13 mouse cellular contexts compared by ENCODE assay signal in the genomic region with DNA sequence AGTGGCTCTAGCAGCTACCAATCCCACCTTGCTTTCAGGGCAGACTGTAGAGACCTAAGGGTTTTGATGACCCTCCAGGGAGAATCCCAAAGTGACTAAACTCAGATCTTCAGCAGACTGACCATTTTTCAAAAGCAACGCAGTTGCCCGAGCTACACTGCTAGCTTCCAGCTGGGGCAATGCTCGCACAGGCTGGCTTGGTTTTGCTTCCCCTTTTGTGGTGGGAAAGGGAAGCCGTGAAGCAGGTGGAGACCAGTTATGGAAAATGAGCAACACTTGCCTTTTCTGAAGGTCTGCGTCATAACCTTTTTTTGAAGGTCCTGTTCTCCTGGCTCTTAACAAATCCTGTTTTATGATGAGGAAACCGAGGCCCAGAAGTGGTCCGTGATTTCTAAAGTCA.
A peak's percentile ranks its signal among the peaks of the same experiment; 100 is the strongest.
DNase-seq lines count a peak whose midpoint lies in the region; ATAC-seq and TF ChIP-seq lines count a peak whose summit lies in the region.
"Had no signal": no experiment of that assay in that cellular context is flagged by ENCODE, and none has a peak within 500 bp of the region (broad histone marks: within the 10 kb centered on the region; RNA-seq: fewer than 3 reads in every experiment).

No protein-coding gene starts in this region.

- peak; percentile 93 for ATAC-seq in common myeloid progenitor, adult 5-6 weeks (replicated peaks; ENCODE audit: low read depth, poor library complexity, severe bottlenecking)
- no peak for ATAC-seq in hindbrain, postnatal 0 days
- ATAC-seq in hindbrain, embryonic 16.5 days: no peak
- ATAC-seq: intestine, embryonic 15.5 days had no signal

- 84% methylated on average over 7 of the region's 7 CpGs for WGBS in hindbrain, postnatal 0 days
- 83% methylated on average over 7 of the region's 7 CpGs for WGBS in hindbrain, embryonic 16.5 days

- no peak for TF ChIP-seq CTCF in layer of hippocampus, adult 2 months (conservative IDR thresholded peaks at IDR 0.05)
- TF ChIP-seq CTCF in MEL (IDR thresholded peaks at IDR 0.05 in 2 of 3, conservative IDR thresholded peaks at IDR 0.05 in 1 of 3; ENCODE audit: control insufficient read depth in 1 of 3, insufficient read depth in 1 of 3, low read depth in 2 of 3, low read length in 3 of 3, poor library complexity in 1 of 3, severe bottlenecking in 1 of 3): no peak
- no peak for TF ChIP-seq CTCF in hindbrain, postnatal 0 days (IDR thresholded peaks at IDR 0.05; ENCODE audit: low read depth)

- H3K4me3 ChIP-seq in layer of hippocampus, adult 2 months: no peak overlapping the region
- H3K4me3 ChIP-seq in MEL (ENCODE audit: control insufficient read depth in 1 of 2, insufficient read depth in 1 of 2, low read depth in 2 of 2, low read length in 2 of 2): no peak overlapping the region
- no peak overlapping the region for H3K4me3 ChIP-seq in hindbrain, postnatal 0 days (ENCODE audit: low read length)
- no peak overlapping the region for H3K4me3 ChIP-seq in hindbrain, embryonic 16.5 days (ENCODE audit: low read length)
- H3K4me3 ChIP-seq: heart, embryonic 15.5 days; intestine, embryonic 15.5 days; limb, embryonic 15.5 days had no signal

- H3K4me2 ChIP-seq in hindbrain, postnatal 0 days (ENCODE audit: low read depth, low read length): no peak overlapping the region
- no peak overlapping the region for H3K4me2 ChIP-seq in hindbrain, embryonic 16.5 days (ENCODE audit: low read length)
- H3K4me2 ChIP-seq: heart, embryonic 15.5 days; intestine, embryonic 15.5 days; limb, embryonic 15.5 days had no signal

- H3K9me3 ChIP-seq in MEL (replicated peaks; ENCODE audit: insufficient read depth, low read length): no peaks in the 10 kb centered on the region
- no peaks in the 10 kb centered on the region for H3K9me3 ChIP-seq in hindbrain, postnatal 0 days (ENCODE audit: low read length)
- no peaks in the 10 kb centered on the region for H3K9me3 ChIP-seq in hindbrain, embryonic 16.5 days (ENCODE audit: control insufficient read depth, low read length)
- H3K9me3 ChIP-seq: heart, embryonic 15.5 days; intestine, embryonic 15.5 days; limb, embryonic 15.5 days had no signal

- no peaks in the 10 kb centered on the region for H3K27me3 ChIP-seq in MEL (ENCODE audit: control insufficient read depth in 1 of 2, insufficient read depth in 2 of 2, low read length in 2 of 2)
- H3K27me3 ChIP-seq in hindbrain, postnatal 0 days (ENCODE audit: insufficient read depth, low read length): no peaks in the 10 kb centered on the region
- no peaks in the 10 kb centered on the region for H3K27me3 ChIP-seq in hindbrain, embryonic 16.5 days (replicated peaks; ENCODE audit: control insufficient read depth, insufficient read depth, low read length)
- H3K27me3 ChIP-seq: intestine, embryonic 15.5 days; limb, embryonic 15.5 days had no signal

- peaks cover 0 to 8% of the 10 kb centered on the region in 2 experiments; a peak in 2 of 4 replicates for H3K36me3 ChIP-seq in MEL (ENCODE audit: control insufficient read depth in 1 of 2, insufficient read depth in 2 of 2, low read length in 2 of 2)
- no peaks in the 10 kb centered on the region for H3K36me3 ChIP-seq in hindbrain, postnatal 0 days (ENCODE audit: insufficient read depth, low read length)
- no peaks in the 10 kb centered on the region for H3K36me3 ChIP-seq in hindbrain, embryonic 16.5 days (ENCODE audit: control insufficient read depth, insufficient read depth, low read length)
- H3K36me3 ChIP-seq: heart, embryonic 15.5 days; intestine, embryonic 15.5 days; limb, embryonic 15.5 days had no signal

- H3K9ac ChIP-seq in MEL (ENCODE audit: control insufficient read depth, low read depth, low read length, poor library complexity, severe bottlenecking): no peak overlapping the region
- H3K9ac ChIP-seq in hindbrain, postnatal 0 days (replicated peaks; ENCODE audit: low read length): no peak overlapping the region
- no peak overlapping the region for H3K9ac ChIP-seq in hindbrain, embryonic 16.5 days (ENCODE audit: low read depth, low read length)
- H3K9ac ChIP-seq: heart, embryonic 15.5 days; intestine, embryonic 15.5 days; limb, embryonic 15.5 days had no signal

- H3K27ac ChIP-seq in layer of hippocampus, adult 2 months: no peak overlapping the region
- no peak overlapping the region for H3K27ac ChIP-seq in MEL (ENCODE audit: control insufficient read depth, low read depth, low read length)
- no peak overlapping the region for H3K27ac ChIP-seq in hindbrain, postnatal 0 days
- H3K27ac ChIP-seq in hindbrain, embryonic 16.5 days (ENCODE audit: low read depth, low read length): no peak overlapping the region
- H3K27ac ChIP-seq: heart, embryonic 15.5 days; intestine, embryonic 15.5 days; limb, embryonic 15.5 days had no signal

- no peak for TF ChIP-seq POLR2A in MEL (IDR thresholded peaks at IDR 0.05; ENCODE audit: control insufficient read depth in 1 of 2, insufficient read depth in 1 of 2, low read depth in 1 of 2, low read length in 2 of 2, poor library complexity in 1 of 2)

- no peak for TF ChIP-seq RAD21 in MEL (IDR thresholded peaks at IDR 0.05; ENCODE audit: low read depth, low read length)

- peak; percentile 20 for DNase-seq in layer of hippocampus, adult 11-12 months (ENCODE audit: low spot score)
- DNase-seq in layer of hippocampus, adult 2 months (ENCODE audit: low spot score in 2 of 2): no peak
- DNase-seq in MEL (ENCODE audit: low read depth, low spot score): peak; percentile 52
- peak; percentile 70 to 72 for DNase-seq in monocyte, adult 2 months (ENCODE audit: low read depth in 1 of 2, low spot score in 2 of 2)
- no peak for DNase-seq in hindbrain, postnatal 0 days (ENCODE audit: low spot score)
- DNase-seq in layer of hippocampus, postnatal 14 days (ENCODE audit: low spot score in 2 of 2): no peak
- DNase-seq: cerebellum, adult 11 months; embryo, embryonic 11 days had no signal

- H3K79me2 ChIP-seq in MEL (ENCODE audit: control insufficient read depth, insufficient read depth, low read length, poor library complexity): no peaks in the 10 kb centered on the region

- no peak for TF ChIP-seq EP300 in MEL (IDR thresholded peaks at IDR 0.05; ENCODE audit: low read depth in 1 of 2, low read length in 2 of 2)

- H3K4me1 ChIP-seq in MEL (ENCODE audit: control insufficient read depth in 1 of 2, insufficient read depth in 2 of 2, low read length in 2 of 2): peaks cover 0 to 10% of the 10 kb centered on the region in 2 experiments; a peak in 2 of 4 replicates
- no peaks in the 10 kb centered on the region for H3K4me1 ChIP-seq in hindbrain, postnatal 0 days (ENCODE audit: insufficient read depth, low read length)
- H3K4me1 ChIP-seq in hindbrain, embryonic 16.5 days (ENCODE audit: control insufficient read depth, insufficient read depth, low read depth, low read length): no peaks in the 10 kb centered on the region
- H3K4me1 ChIP-seq: heart, embryonic 15.5 days; intestine, embryonic 15.5 days had no signal

TF ChIP-seq in MEL, 35 proteins besides CTCF, POLR2A, EP300 and RAD21:
- TF ChIP-seq SMC3 (IDR thresholded peaks at IDR 0.05; ENCODE audit: low read depth, low read length) (peak; percentile 20; the same call in 1 of the 2 replicates), USF1 (IDR thresholded peaks at IDR 0.05; ENCODE audit: low read depth, low read length) (no peak)

Comparison
In these comparisons a context has a peak if more than half of its experiments do, and no peak if none do; other contexts are left out.
1. DNase-seq: peak in layer of hippocampus, adult 11-12 months (single experiment), MEL (single experiment) and monocyte, adult 2 months (2 of 2); none in layer of hippocampus, adult 2 months (0 of 2), hindbrain, postnatal 0 days (single experiment) and layer of hippocampus, postnatal 14 days (0 of 2).